Mouse (Mus musculus) bone marrow, adult 2 months (tissue): ENCODE results near the gene Camkv. TPM values are rescaled to one million over a fixed set of nuclear protein-coding genes. Genes with fewer than 3 reads are reported as not detected.

Experiments
- H3K27ac ChIP-seq: fragments of 200-500 bp; 2 replicates; pipeline ENCODE4 v1.5.1; 2012; ENCODE audit warnings: low read depth, mild to moderate bottlenecking, control low read depth, inconsistent platforms, low read length; ENCODE audit not compliant: control insufficient read depth, poor library complexity, insufficient read depth
- H3K4me1 ChIP-seq: fragments of 200-500 bp; 2 replicates; pipeline ENCODE4 v1.6.1; 2011; ENCODE audit warnings: low read length; ENCODE audit not compliant: control insufficient read depth, insufficient read depth
- H3K4me3 ChIP-seq: fragments of 200-500 bp; replicated peaks from 2 replicates; pipeline ENCODE3; 2011; ENCODE audit warnings: mild to moderate bottlenecking, low read depth, low read length, control low read depth; ENCODE audit not compliant: control insufficient read depth
- CTCF ChIP-seq: fragments of 200-500 bp; IDR thresholded peaks from 2 replicates; pipeline ENCODE4 v1.5.1; 2011; ENCODE audit warnings: low read length, control low read depth; ENCODE audit not compliant: control insufficient read depth, insufficient read depth
- POLR2A ChIP-seq: fragments of 200-500 bp; IDR thresholded peaks from 2 replicates; pipeline ENCODE4 v1.6.1; 2011; ENCODE audit warnings: low read depth, mild to moderate bottlenecking, control low read depth, low read length, borderline replicate concordance; ENCODE audit not compliant: control insufficient read depth
- WGBS: fragments of 180-500 bp; shearing (Covaris S2); methylation state at CpG from one replicate; pipeline ENCODE4 v1.1.7; 2018; 5-methylcytosine and 5-hydroxymethylcytosine counted together
- polyA plus RNA-seq: library from polyadenylated mRNA; stranded (reverse); fragments of >200 nt; gene quantifications from 2 replicates; pipeline ENCODE4 v1.2.4, GENCODE M21; 2011; ENCODE audit warnings: low replicate concordance; ENCODE audit not compliant: missing spikeins, insufficient read depth, insufficient read length

Camkv gene
- polyA plus RNA-seq, 1 experiment = 0.87 TPM

- WGBS = 68% methylated on average over 3 of the region's 3 CpGs
- Histone ChIP-seq H3K27ac (no peak within 1 kb of the TSS), H3K4me3 (no peak within 1 kb of the TSS), H3K4me1 (no peaks in the 10 kb centered on the region)
- TF ChIP-seq CTCF = no peak
Measured at GRCm38 (mm10) chr9:107928169-107928568, 7.3 kb upstream of the Camkv start, which contains the start of gene Actl11. Gene Actl11 (plus strand): TSS chr9:107928469.

GRCm38 (mm10) chr9:107932221-107932620, 3.3 kb upstream of the Camkv start:
- TF ChIP-seq POLR2A (no peak), CTCF (no peak)
- Histone ChIP-seq H3K4me1 (no peaks in the 10 kb centered on the region), H3K27ac (no peak overlapping the region), H3K4me3 (no peak overlapping the region)
- WGBS = 83% methylated on average over 4 of the region's 4 CpGs

- WGBS = 78% methylated on average over 11 of the region's 11 CpGs
- no peak for TF ChIP-seq CTCF
- no peak for TF ChIP-seq POLR2A
- no peak overlapping the region for H3K27ac ChIP-seq
- H3K4me3 ChIP-seq = no peak overlapping the region
- H3K4me1 ChIP-seq = no peaks in the 10 kb centered on the region
Measured at GRCm38 (mm10) chr9:107934146-107934545, 1.3 kb upstream of the Camkv start.

GRCm38 (mm10) chr9:107935790-107936214, 328 bp downstream of the Camkv start:
- Histone ChIP-seq H3K4me1 (no peaks in the 10 kb centered on the region), H3K27ac (no peak overlapping the region), H3K4me3 (no peak overlapping the region)
- under 1% methylated on average over 41 of the region's 41 CpGs for WGBS
- TF ChIP-seq CTCF = no peak
- no peak for TF ChIP-seq POLR2A

- Histone ChIP-seq H3K27ac (no peak overlapping the region), H3K4me3 (no peak overlapping the region), H3K4me1 (no peaks in the 10 kb centered on the region)
- 16% methylated on average over 29 of the region's 29 CpGs for WGBS
- TF ChIP-seq POLR2A = no peak
- TF ChIP-seq CTCF = no peak
Measured at GRCm38 (mm10) chr9:107936215-107936822, 845 bp downstream of the Camkv start.

- Histone ChIP-seq H3K4me1 (no peaks in the 10 kb centered on the region), H3K27ac (no peak overlapping the region), H3K4me3 (no peak overlapping the region)
- TF ChIP-seq POLR2A (no peak), CTCF (no peak)
- WGBS = 66% methylated on average over 3 of the region's 3 CpGs
Measured at GRCm38 (mm10) chr9:107936831-107937230, 1.4 kb downstream of the Camkv start.

- Histone ChIP-seq H3K4me3 (no peak overlapping the region), H3K4me1 (peaks cover 2% of the 10 kb centered on the region; the same call in 1 of the 2 replicates), H3K27ac (no peak overlapping the region)
- WGBS = 81% methylated on average over 31 of the region's 31 CpGs
- no peak for TF ChIP-seq CTCF
- TF ChIP-seq POLR2A = no peak
Measured at GRCm38 (mm10) chr9:107947241-107948194, 12.0 kb downstream of the Camkv start.

- no peak overlapping the region for H3K27ac ChIP-seq
- 71% methylated on average over 13 of the region's 13 CpGs for WGBS
- TF ChIP-seq CTCF (no peak), POLR2A (no peak)
- H3K4me3 ChIP-seq = no peak overlapping the region
- peaks cover 2% of the 10 kb centered on the region; the same call in 1 of the 2 replicates for H3K4me1 ChIP-seq
Measured at GRCm38 (mm10) chr9:107949184-107949921, 13.9 kb downstream of the Camkv start.
